Mouse (Mus musculus) CH12.LX (cell line): Measurements from ENCODE around the gene Rims1. TPM values are rescaled to one million over a fixed set of nuclear protein-coding genes. Genes with fewer than 3 reads are reported as not detected.

Experiments
- DNase-seq: peaks from one replicate; pipeline ENCODE4 v3.0.0-alpha.2; 2013; ENCODE audit errors: extremely low read depth
- H3K27ac ChIP-seq: 2 replicates; pipeline ENCODE4 v1.5.1; 2012; ENCODE audit warnings: low read depth, mild to moderate bottlenecking, control low read depth, moderate library complexity; ENCODE audit not compliant: insufficient read depth
- H3K27me3 ChIP-seq: replicated peaks from 2 replicates; pipeline ENCODE3; 2012; ENCODE audit warnings: inconsistent platforms
- H3K36me3 ChIP-seq, 2 experiments: replicated peaks in 1 of 2; 2 replicates each; pipeline versions ENCODE3 to v1.6.1; 2012; ENCODE audit warnings: inconsistent platforms in 1 of 2, low read length in 1 of 2, mild to moderate bottlenecking in 1 of 2, mixed read lengths in 1 of 2, moderate library complexity in 1 of 2; ENCODE audit not compliant: control insufficient read depth in 1 of 2, insufficient read depth in 1 of 2
- H3K4me1 ChIP-seq, 2 experiments: 2 replicates each; pipeline ENCODE4 v1.6.1; 2012; ENCODE audit warnings: inconsistent platforms in 1 of 2, moderate library complexity in 1 of 2; ENCODE audit not compliant: insufficient read depth in 2 of 2, control insufficient read depth in 1 of 2
- H3K4me2 ChIP-seq: 2 replicates; pipeline ENCODE4 v1.6.1; 2012; ENCODE audit warnings: low read depth, mild to moderate bottlenecking, control low read depth; ENCODE audit not compliant: poor library complexity, insufficient read depth, severe bottlenecking
- H3K4me3 ChIP-seq, 3 experiments: fragments of 150-350 bp in 1 of 3; sonication (generic) in 1 of 3; replicated peaks in 1 of 3; 2 replicates each; pipeline versions ENCODE3 to v1.5.1; 2011 to 2012; ENCODE audit warnings: low read depth in 2 of 3, low read length in 2 of 3, mild to moderate bottlenecking in 2 of 3, moderate library complexity in 2 of 3, control low read depth in 1 of 3, improper control_type of control experiment in 1 of 3, inconsistent platforms in 1 of 3, mixed read lengths in 1 of 3; ENCODE audit not compliant: poor library complexity in 1 of 3
- H3K79me2 ChIP-seq: replicated peaks from 2 replicates; pipeline ENCODE4 v1.6.1; 2012; ENCODE audit warnings: mild to moderate bottlenecking, moderate library complexity; ENCODE audit not compliant: control insufficient read depth, poor library complexity, insufficient read depth, severe bottlenecking; ENCODE audit errors: extremely low read depth
- H3K9ac ChIP-seq: 2 replicates; pipeline ENCODE4 v1.6.1; 2012; ENCODE audit warnings: low read depth, mild to moderate bottlenecking, control low read depth, moderate library complexity; ENCODE audit not compliant: insufficient read depth
- H3K9me3 ChIP-seq: replicated peaks from 2 replicates; pipeline ENCODE3; 2012; ENCODE audit warnings: low read length, inconsistent platforms, mixed read lengths
- CHD1 ChIP-seq: IDR thresholded peaks from 2 replicates; pipeline ENCODE4 v1.6.1; 2012; ENCODE audit warnings: low read depth, low read length, improper control_type of control experiment, inconsistent platforms
- CTCF ChIP-seq, 2 experiments: IDR thresholded peaks in 1 of 2; conservative IDR thresholded peaks in 1 of 2; 2 replicates each; pipeline ENCODE4 v1.5.1; 2011 to 2012; ENCODE audit warnings: low read depth in 2 of 2, low read length in 2 of 2, improper control_type of control experiment in 1 of 2, inconsistent platforms in 1 of 2, mild to moderate bottlenecking in 1 of 2, moderate library complexity in 1 of 2
- ELF1 ChIP-seq: IDR thresholded peaks from 2 replicates; pipeline ENCODE4 v1.6.1; 2014; ENCODE audit warnings: low read depth, mild to moderate bottlenecking, inconsistent platforms, low read length, improper control_type of control experiment
- JUN ChIP-seq: IDR thresholded peaks from 2 replicates; pipeline ENCODE4 v1.6.1; 2011; ENCODE audit warnings: low read depth, mild to moderate bottlenecking, low read length, improper control_type of control experiment, moderate library complexity; ENCODE audit not compliant: insufficient read depth
- KAT2A ChIP-seq: IDR thresholded peaks from 2 replicates; pipeline ENCODE4 v1.6.1; 2012; ENCODE audit warnings: low read length, improper control_type of control experiment, inconsistent platforms; ENCODE audit not compliant: insufficient replicate concordance
- MAZ ChIP-seq: IDR thresholded peaks from 2 replicates; pipeline ENCODE4 v1.6.1; 2012; ENCODE audit warnings: low read depth, mild to moderate bottlenecking, inconsistent platforms, low read length, improper control_type of control experiment, moderate library complexity
- MXI1 ChIP-seq: IDR thresholded peaks from 2 replicates; pipeline ENCODE4 v1.6.1; 2011; ENCODE audit warnings: mild to moderate bottlenecking, low read depth, low read length, improper control_type of control experiment
- MYC ChIP-seq: IDR thresholded peaks from 2 replicates; pipeline ENCODE4 v1.6.1; 2011; ENCODE audit warnings: low read depth, mild to moderate bottlenecking, improper control_type of control experiment, low read length
- PAX5 ChIP-seq: IDR thresholded peaks from 2 replicates; pipeline ENCODE4 v1.6.1; 2012; ENCODE audit warnings: low read length, inconsistent platforms, mixed read lengths
- RCOR1 ChIP-seq: conservative IDR thresholded peaks from 2 replicates; pipeline ENCODE4 v1.6.1; 2012; ENCODE audit warnings: low read depth, mild to moderate bottlenecking, inconsistent platforms, low read length, improper control_type of control experiment
- SMC3 ChIP-seq: IDR thresholded peaks from 2 replicates; pipeline ENCODE4 v1.6.1; 2011; ENCODE audit warnings: low read depth, low read length, improper control_type of control experiment
- TBP ChIP-seq: conservative IDR thresholded peaks from 2 replicates; pipeline ENCODE4 v1.6.1; 2011; ENCODE audit warnings: low read depth, low read length, improper control_type of control experiment
- TCF12 ChIP-seq: IDR thresholded peaks from 2 replicates; pipeline ENCODE4 v1.6.1; 2014; ENCODE audit warnings: low read depth, mild to moderate bottlenecking, inconsistent platforms, low read length, improper control_type of control experiment
- UBTF ChIP-seq: IDR thresholded peaks from 2 replicates; pipeline ENCODE4 v1.6.1; 2012; ENCODE audit warnings: low read depth, mild to moderate bottlenecking, inconsistent platforms, low read length, improper control_type of control experiment, moderate library complexity
- USF2 ChIP-seq: conservative IDR thresholded peaks from 2 replicates; pipeline ENCODE4 v1.6.1; 2011; ENCODE audit warnings: low read depth, low read length, improper control_type of control experiment
- ZC3H11A ChIP-seq: IDR thresholded peaks from 2 replicates; pipeline ENCODE4 v1.6.1; 2012; ENCODE audit warnings: low read depth, mild to moderate bottlenecking, inconsistent platforms, low read length, improper control_type of control experiment
- ZKSCAN1 ChIP-seq: IDR thresholded peaks from 2 replicates; pipeline ENCODE4 v1.6.1; 2012; ENCODE audit warnings: low read depth, inconsistent platforms, low read length, improper control_type of control experiment, borderline replicate concordance
- ZMIZ1 ChIP-seq: IDR thresholded peaks from 2 replicates; pipeline ENCODE4 v1.6.1; 2012; ENCODE audit warnings: low read depth, mild to moderate bottlenecking, inconsistent platforms, low read length, improper control_type of control experiment
- dilution Hi-C: fragments of 300-500 bp; cut with MboI; formaldehyde crosslinking; loops from 2 replicates; pipeline ENCODE4 v1.14.3; 2020; ENCODE audit warnings: low sequenced_read_pairs; ENCODE audit not compliant: extremely low pct_unique_long_range_greater_than_20kb, extremely low pct_ligation_motif_present
- in situ Hi-C: fragments of 300-500 bp; cut with MboI; formaldehyde crosslinking; loops from 3 replicates; pipeline ENCODE4 v1.14.3; 2019; ENCODE audit warnings: low sequenced_read_pairs, low pct_ligation_motif_present, low pct_unique_long_range_greater_than_20kb, mixed read lengths
- polyA plus RNA-seq: library from polyadenylated mRNA; unstranded; fragments of >175 nt; gene quantifications from 2 replicates; pipeline ENCODE4 v1.2.1, GENCODE M21; 2012; ENCODE audit warnings: low read depth; ENCODE audit not compliant: insufficient read length
- total RNA-seq, 2 experiments: library from RNA; depleted of rRNA; stranded (reverse); fragments of 300-350 nt in 1 of 2; fragments of >200 nt in 1 of 2; gene quantifications; 2 replicates each; pipeline ENCODE4 v1.2.3; 2012 to 2014

Rims1 gene
- total and polyA plus RNA-seq, 3 experiments, result not detected

DNA sequence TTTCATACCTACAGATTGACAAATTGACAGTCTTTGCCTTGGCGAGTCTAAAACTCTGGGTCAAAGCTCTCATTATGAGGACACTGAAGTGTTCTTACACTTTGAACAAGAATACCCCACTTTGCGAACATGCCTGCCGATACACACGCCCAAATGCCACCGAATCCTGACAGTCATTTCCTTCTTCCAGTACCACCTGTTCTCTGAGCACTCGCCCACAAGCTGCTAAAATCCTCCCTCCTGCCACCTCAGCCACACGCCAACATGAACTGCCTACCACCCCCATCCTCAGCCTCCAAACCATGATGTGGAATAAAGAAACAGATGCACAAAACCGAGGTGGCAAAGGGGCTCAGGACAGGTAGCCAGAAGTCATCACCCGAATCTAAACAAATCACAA is 150.9 kb downstream of the Rims1 start:
- TF ChIP-seq RCOR1 (no peak), MXI1 (no peak), ZC3H11A (no peak), JUN (no peak)
- Histone ChIP-seq H3K36me3 (no peaks in the 10 kb centered on the region), H3K4me2 (no peak overlapping the region), H3K27ac (no peak overlapping the region), H3K27me3 (no peaks in the 10 kb centered on the region), H3K9me3 (no peaks in the 10 kb centered on the region), H3K9ac (no peak overlapping the region), H3K4me1 (no peaks in the 10 kb centered on the region), H3K79me2 (no peaks in the 10 kb centered on the region), H3K4me3 (no peak overlapping the region)
- no peak for DNase-seq
- dilution Hi-C loops, result no loop called here
- in situ Hi-C loops, result no loop called here

- Histone ChIP-seq H3K27me3 (no peaks in the 10 kb centered on the region), H3K4me1 (no peaks in the 10 kb centered on the region), H3K9me3 (no peaks in the 10 kb centered on the region), H3K9ac (no peak overlapping the region), H3K79me2 (no peaks in the 10 kb centered on the region), H3K4me2 (no peak overlapping the region), H3K4me3 (no peak overlapping the region), H3K36me3 (no peaks in the 10 kb centered on the region), H3K27ac (no peak overlapping the region)
- in situ Hi-C loops, result no loop called here
- DNase-seq, result no peak
- dilution Hi-C loops, result no loop called here
- TF ChIP-seq CHD1, result no peak
- TF ChIP-seq ELF1, result no peak
- TF ChIP-seq USF2, result no peak
- no peak for TF ChIP-seq PAX5
- TF ChIP-seq CTCF (conservative IDR thresholded peaks at IDR 0.05 in 1 of 2, IDR thresholded peaks at IDR 0.05 in 1 of 2; ENCODE audit: low read depth in 2 of 2, low read length in 2 of 2), result no peak
- no peak for TF ChIP-seq UBTF
- no peak for TF ChIP-seq KAT2A
- no peak for TF ChIP-seq TCF12
- TF ChIP-seq SMC3, result no peak
- TF ChIP-seq MYC, result no peak
- no peak for TF ChIP-seq TBP
- TF ChIP-seq ZMIZ1, result no peak
- no peak for TF ChIP-seq MAZ
- no peak for TF ChIP-seq ZKSCAN1
- no peak for TF ChIP-seq ZC3H11A
- no peak for TF ChIP-seq JUN
Observed at GRCm38 (mm10) chr1:22650588-22650987, 155.2 kb downstream of the Rims1 start.
